Mouse (Mus musculus) lung, postnatal 0 days (tissue): ENCODE measurements around the gene Olfr1176.

ENCODE experiments used
- CTCF ChIP-seq: IDR thresholded peaks from 2 replicates; pipeline ENCODE4 v1.5.1; 2016; ENCODE audit warnings: antibody characterized with exemption, mild to moderate bottlenecking
- EP300 ChIP-seq: IDR thresholded peaks from 2 replicates; pipeline ENCODE4 v1.6.1; 2016; ENCODE audit warnings: antibody characterized with exemption, mild to moderate bottlenecking, control low read depth

DNA sequence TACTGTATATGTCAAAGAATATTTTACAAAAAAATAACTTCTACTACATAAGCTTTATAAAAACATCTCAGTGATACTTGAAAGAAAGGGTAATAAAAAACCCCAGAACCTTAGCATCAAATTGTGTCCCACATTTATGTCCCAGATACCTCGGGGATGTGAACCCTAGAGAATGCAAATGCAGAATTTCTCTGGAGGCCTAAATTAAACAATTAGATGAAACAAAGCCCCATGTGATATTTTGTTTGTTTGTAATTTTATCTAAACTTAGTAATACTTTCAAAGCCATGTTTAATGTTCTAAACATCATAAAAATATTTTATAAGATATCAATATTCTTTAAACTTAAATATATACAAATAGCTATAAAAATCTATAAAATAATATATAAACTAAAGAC, 9.9 kb downstream of the Olfr1176 start, which contains the start of gene Olfr1177-ps:
- TF ChIP-seq CTCF (no peak), EP300 (no peak)
